Mouse (Mus musculus) induced T-regulatory cell, adult 2 months (primary cell): ENCODE measurements around the gene Abca16.

ENCODE experiments used
- DNase-seq: peaks from one replicate; pipeline ENCODE4 v3.0.0-alpha.2; 2012; ENCODE audit warnings: low read depth

Gene Abca16

GRCm38 (mm10) chr7:120409447-120409846 is at the start of gene Abca16:
Abca16 (plus strand) TSS chr7:120409647.
- DNase-seq: no peak

- no peak for DNase-seq
These were observed 48.3 kb upstream of the Abca16 start for GRCm38 (mm10) chr7:120361159-120361558.

- no peak for DNase-seq
These were observed 2.9 kb downstream of the Abca16 start for GRCm38 (mm10) chr7:120412391-120412790.

GRCm38 (mm10) chr7:120426625-120427024 is 17.2 kb downstream of the Abca16 start:
- DNase-seq: no peak

- DNase-seq: no peak
These were observed 22.0 kb downstream of the Abca16 start for GRCm38 (mm10) chr7:120431464-120431863.

- no peak for DNase-seq
These were observed 94.6 kb downstream of the Abca16 start for GRCm38 (mm10) chr7:120503891-120504662.

GRCm38 (mm10) chr7:120504663-120504979 is 95.2 kb downstream of the Abca16 start:
- no peak for DNase-seq

GRCm38 (mm10) chr7:120534805-120535204 is 125.4 kb downstream of the Abca16 start:
- DNase-seq: no peak

GRCm38 (mm10) chr7:120552479-120553180 is 143.2 kb downstream of the Abca16 start:
- DNase-seq: no peak

GRCm38 (mm10) chr7:120553181-120553551 is 143.7 kb downstream of the Abca16 start:
- no peak for DNase-seq

- DNase-seq: no peak
These were observed 157.9 kb downstream of the Abca16 start for GRCm38 (mm10) chr7:120567366-120567765.

GRCm38 (mm10) chr7:120576520-120576919 is 167.1 kb downstream of the Abca16 start:
- DNase-seq: no peak
